Mouse (Mus musculus): ENCODE data around the gene Rgs14.

- TF ChIP-seq POLR2A (IDR thresholded peaks at IDR 0.05; ENCODE audit: low read depth, low read length) (no peak), CTCF (IDR thresholded peaks at IDR 0.05; ENCODE audit: extremely low read depth, insufficient read length, insufficient replicate concordance, low read depth, low read length) (peak; percentile 97)
These were observed 35.6 kb downstream of the Rgs14 start for GRCm38 (mm10) chr13:55404853-55405782.
